Mouse (Mus musculus) heart, postnatal 14 days (tissue): ENCODE results near the gene Dlgap1. TPM values are rescaled to one million over a fixed set of nuclear protein-coding genes. Genes with fewer than 3 reads are reported as not detected.

Experiments
- DNase-seq, 2 experiments: peaks; one replicate each; pipeline ENCODE4 v3.0.0; 2021 to 2022
- intact Hi-C: fragments of 180-260 bp; cut with DNase I; formaldehyde crosslinking; loops from one replicate; pipeline ENCODE4 v1.15.1; 2025
- total RNA-seq, 2 experiments: library from RNA; stranded (reverse); gene quantifications; 2 replicates each; pipeline ENCODE4 v1.2.3; 2021

The Dlgap1 gene
- total RNA-seq, 2 experiments from 2014 or later: 0.39 to 1.3 TPM

DNA sequence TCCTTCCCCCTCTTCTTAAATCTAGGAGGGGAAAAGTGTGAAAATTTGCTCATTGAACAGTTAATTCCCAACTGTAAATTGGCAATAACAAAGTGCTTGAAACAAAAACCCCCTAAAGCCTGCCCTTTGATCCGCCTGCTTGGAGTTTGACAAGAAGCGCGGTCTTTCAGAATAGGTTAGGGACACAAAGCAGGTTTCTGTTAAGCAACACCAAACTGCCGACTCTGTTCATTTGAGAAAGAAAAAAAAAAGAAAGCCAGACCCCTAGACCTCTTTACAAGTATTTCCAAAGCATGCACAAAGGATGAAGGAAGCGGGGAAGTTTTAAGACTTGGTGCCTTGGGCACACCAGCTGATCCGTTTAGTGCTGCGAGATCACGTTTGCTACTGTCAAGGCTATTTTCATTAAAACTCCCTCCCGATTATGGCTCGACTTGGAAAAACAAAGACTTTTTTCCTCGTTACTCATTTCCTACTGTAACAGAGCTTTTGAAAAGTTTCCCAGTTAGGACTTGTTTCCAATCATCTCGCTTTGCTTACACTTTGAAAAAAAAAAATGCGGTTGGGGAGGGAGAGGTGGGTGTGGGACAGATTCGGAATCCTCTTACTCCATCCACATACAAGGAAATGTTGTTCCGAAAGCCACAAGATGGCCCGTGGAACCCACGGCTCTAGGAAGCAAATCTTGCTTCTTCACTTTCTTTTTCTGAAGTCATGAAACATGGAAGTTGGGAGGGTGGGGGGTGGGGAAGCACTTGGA is 879.1 kb downstream of the Dlgap1 start:
- intact Hi-C loops: loop anchor here (5.0 kb wide), 1 partner anchor 334 kb away; the partner anchor contains the start of gene Lpin2
- peak; percentile 10 to 20 for DNase-seq

DNA sequence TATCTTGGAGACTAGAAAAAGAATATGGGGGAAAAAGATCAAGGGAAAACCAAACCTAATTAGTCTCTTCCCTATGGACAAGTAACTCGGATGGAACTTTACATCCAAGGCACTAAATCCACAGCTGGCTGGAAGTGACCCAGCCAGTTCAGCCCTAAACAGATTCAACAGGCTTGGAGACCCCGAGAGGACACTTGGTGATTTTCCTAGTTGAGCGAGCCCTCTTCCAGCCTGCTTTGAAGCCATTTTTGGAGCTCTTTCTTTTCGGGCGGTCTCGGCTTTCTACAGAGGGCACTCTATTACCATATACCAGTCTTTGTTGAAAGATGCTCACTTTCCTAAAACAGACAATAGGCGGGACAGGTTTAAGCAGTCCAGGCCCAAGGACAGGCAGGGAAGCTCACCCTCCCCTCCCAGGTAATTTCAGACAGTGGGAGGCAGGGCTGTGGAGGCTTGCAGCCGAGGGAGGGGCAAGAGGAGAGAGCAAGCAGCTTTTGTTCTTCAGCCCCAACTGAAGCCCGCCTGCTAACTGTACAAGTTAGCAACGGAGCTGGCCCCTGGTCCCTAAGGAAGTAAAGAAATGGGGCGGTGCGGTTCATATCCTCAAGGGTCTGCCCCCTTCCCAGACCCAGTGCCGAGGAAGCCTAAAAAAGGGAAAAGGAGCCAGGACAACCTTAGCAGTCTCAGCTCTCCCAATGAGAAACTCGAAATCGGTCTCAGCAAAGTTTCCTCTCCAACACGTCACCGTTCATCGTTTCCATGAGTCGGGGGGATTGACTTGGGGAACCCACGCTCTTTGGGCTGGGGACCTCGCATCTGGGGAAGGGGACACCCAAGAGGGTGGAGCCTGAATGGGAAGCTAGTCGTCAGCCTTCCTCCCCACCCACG is 879.9 kb downstream of the Dlgap1 start:
- intact Hi-C loops: loop anchor here (5.0 kb wide), 1 partner anchor 334 kb away; the partner anchor contains the start of gene Lpin2
- peak; percentile 54 to 67 for DNase-seq

DNA sequence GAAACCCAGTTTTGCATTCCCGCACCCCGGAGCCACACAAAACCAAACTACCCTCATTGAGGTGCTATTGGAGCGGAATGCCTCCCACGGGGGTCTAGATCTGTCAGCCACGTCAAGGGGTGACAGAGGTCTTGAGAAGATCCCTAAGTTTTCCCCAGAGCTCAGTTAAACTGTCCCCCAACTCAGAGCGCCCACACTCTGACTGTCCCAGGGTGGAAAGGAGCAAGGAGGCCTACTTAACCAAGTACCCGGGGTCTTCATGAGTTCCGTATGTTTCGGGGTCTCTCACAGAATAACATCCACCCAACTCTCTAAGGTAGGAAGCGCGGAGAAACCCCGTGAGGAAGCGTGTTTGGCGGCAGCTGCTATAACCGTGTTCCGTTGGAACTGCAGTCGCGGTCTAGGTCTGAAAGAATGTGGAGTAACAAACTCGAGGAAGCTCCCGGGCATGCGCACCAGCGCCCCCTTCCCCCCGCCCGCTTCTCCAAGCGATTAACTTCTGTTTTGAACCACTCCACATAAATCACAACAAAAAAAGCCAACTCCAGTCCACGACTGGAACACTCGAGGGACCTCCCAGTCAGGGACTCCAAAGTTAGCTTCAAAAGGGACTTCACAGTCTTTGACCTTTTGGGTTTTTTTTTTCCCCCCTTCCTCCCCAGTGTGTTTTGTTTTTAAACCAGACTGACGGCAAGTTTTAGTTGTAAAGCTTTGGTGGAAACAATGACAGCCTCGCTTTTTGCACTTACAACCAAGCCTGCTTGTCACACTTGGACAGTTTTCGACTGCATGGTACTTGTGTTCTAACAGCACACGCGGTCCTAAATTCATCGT is 880.7 kb downstream of the Dlgap1 start:
- intact Hi-C loops: loop anchor here (5.0 kb wide), 2 partner anchors 112 to 333 kb away; partner anchors contain the start of gene Lpin2
- DNase-seq: peak; percentile 88 to 91

DNA sequence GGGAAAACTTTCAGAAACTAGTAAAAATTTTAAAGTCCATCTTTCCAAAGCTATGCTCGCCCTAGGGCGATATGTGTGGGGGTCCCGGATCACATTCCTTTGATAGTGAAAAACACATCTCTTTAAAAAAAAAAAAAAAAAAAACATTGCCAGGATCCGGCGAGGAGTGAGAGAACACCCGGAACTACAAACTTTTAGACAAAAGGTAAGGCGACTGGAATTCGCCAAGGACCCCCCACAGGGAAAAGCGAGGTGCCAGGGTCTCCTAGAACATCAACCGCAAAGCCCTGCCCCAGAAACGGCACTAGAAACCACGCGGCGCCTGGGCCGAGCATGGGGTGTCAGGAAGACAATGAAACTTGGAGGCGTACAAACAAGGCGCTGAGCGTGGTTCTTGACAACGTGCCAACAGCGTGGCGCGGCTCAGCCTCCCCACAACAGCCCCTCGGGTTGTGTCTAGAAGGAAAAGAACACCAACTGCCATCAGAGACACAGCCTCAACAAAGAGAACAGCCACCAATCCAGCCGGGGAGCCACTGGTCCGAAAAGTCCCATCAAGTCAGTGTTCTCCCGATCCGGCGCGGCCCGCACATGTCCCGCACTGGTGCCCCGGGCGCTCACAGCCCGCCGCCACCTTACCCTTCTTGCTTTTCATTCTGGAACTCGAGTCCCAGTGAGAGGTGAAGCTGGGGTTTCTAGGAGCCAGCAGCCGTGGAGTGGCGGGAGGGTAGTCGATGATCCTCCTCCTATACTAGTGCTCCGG is 881.5 kb downstream of the Dlgap1 start:
- intact Hi-C loops: loop anchor here (5.0 kb wide), 1 partner anchor 113 kb away; no protein-coding TSS in a partner anchor
- peak; percentile 64 to 71 for DNase-seq

DNA sequence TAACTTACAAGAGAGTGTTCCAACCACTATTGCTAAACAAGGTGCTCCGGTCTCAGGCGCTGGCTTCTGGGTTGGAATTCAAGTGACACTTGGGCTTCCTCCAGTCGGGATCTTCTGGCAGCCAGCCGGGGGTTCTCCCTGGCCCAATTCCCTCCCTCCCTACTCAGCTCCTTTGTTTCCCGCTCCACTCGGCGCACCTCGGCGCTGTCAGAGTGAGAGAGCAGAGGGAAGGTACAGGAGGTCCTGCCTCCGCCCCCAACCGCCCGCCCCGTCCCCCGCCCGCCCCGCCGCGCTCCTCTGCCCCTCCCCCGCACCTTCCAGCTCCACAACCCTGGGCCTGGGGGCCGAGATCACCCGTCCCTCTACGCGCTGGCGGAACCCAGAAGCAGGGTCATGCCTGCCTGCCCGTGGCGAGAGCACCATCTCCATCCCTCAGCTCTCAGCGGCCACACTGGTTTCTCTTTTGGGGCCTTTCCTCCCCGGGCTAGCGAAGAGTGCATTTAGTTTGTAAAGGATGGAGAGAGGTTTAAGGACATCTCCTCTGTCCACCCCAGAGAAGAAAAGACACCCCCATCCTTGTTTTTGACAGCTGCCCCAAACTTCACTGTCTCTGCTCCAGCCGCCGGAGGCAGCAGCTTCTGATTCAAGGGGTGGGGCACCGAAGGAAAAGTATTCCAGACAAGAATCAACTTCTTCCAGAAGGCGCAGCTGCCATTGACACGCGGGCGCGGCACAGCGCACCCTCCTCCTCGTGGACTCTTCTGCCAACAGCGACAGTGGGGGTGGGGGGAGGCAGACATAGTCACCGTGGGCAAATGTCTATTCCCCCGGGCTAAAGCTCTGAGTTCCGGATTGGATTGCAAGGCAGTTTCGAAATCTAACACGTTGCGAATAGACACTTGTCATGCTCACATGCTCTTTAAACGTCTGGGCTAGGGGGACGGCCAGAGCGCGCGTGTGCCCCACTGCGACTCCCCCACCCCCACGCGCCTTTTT is 882.4 kb downstream of the Dlgap1 start:
- intact Hi-C loops: loop anchor here (5.0 kb wide), 1 partner anchor 114 kb away; no protein-coding TSS in a partner anchor
- DNase-seq: peak; percentile 75 to 80

DNA sequence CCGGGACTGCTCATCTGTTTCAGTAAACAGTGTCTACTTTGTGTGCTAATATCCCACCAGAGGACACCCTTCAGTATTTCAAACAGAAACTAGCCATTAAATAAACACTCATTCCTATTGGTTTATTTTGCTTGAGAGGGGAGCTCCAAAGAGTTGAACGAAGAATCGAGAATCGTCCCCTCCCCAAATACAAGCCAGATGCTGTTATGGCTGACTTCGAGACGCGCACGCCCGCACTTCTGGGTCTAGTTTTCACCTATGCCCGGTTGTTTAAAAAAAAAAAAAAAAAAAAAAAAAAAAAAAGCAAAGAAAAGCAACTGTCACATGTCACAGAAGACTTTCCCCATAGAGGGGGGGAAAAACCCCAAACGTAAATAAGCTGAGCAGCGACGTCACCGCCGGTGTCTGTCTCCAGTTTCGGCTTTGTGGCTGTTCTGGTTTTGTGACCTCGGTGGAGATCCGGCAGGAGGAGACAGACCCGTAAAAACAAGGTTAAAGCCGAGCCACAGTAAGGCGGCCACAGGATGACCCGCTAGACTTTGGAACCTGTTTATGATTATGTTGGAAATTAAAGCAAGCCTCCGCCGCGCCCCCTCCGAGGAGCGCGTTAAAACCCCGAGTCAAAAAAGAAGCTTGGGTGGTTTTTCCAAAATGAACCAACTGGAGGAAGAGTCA is 883.3 kb downstream of the Dlgap1 start:
- intact Hi-C loops: loop anchor here (2.0 to 5.0 kb wide), 2 partner anchors 97 to 115 kb away; no protein-coding TSS in a partner anchor
- DNase-seq: peak; percentile 35 to 44

DNA sequence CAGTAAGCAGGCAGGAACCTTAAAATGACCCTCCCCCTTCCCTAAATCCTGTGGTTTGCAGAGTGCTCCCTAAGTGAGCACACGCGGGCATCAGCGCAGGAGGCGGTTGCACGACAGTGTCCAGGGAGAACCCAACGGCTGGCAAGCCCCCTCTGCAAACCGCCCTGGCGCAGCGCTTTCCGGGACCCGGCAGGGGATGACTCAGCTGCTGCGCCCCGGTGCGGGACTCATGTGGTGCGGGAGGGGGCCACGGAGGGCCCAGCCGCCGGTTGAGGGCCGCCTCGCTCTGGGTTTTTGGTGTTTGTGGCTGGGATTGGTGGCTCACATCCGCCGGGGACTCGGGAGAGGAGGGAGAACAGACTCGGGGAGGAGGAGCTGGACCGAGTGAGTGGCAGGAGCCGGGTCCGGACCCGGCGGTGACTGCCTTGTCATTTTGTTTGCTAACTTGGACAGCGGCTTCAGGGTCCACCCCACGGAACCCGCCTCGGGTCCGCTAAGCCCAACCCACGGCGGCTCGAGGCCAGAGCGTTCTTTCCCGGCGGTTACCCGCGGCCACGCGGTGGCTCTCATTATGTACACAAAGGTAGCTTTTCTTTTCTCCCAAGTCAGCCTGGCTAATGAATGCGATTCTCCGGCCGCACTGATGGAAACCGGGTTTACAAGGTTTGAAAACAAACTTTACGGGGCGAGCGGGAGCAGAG is 884.0 kb downstream of the Dlgap1 start:
- peak; percentile 86 to 87 for DNase-seq
- intact Hi-C loops: loop anchor here (2.0 to 5.0 kb wide), 2 partner anchors 98 to 116 kb away; no protein-coding TSS in a partner anchor

DNA sequence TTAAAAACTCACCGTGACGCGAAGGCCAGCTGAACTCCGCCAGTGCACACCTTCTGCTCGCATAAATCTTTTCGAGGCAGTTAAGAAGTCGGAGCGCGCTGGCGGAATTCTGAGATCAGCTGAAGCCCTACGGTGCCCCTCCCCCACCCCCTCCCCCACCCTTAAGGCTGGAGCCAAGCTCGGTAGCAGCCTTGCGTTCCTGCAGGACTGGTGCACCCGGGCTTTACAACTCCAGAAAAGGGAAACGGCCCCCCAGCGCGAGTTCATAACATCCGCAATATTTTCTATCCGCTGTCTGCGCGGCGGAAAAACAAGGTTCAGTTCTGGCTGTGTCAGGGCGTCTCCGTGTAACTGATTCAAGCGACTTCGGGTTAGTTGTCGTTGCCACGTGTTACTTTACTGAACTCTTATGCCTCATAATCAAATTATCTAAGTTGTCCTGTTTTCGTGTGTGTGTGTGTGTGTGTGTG is 884.6 kb downstream of the Dlgap1 start, which contains the start of gene Tgif1:
Gene Tgif1 (minus strand): TSS at position 111 of the 470 bp plus-strand sequence.
- peak; percentile 59 to 61 for DNase-seq
- intact Hi-C loops: loop anchor here (2.0 to 5.0 kb wide), 2 partner anchors 99 to 116 kb away; no protein-coding TSS in a partner anchor

DNA sequence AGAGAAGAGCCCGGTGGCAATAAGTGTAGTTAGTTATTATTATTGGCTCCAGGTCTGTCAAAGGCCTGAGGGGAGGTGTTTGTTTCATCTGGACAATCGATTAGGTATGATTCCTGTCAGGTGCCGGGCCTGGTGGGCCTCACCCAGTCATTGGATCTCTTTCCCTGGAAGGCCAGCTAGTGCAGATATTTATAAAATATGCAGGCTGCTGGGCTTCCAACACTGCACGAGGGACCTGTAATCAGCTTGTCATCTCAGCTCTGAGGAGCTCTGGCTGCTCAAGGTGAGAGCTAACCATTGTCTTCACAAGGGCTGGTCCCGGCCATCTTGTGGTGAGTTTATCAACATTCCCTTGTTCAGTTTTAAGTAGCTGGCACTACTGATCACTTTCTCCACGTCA is 885.1 kb downstream of the Dlgap1 start:
- intact Hi-C loops: loop anchor here (5.0 kb wide), 1 partner anchor 117 kb away; no protein-coding TSS in a partner anchor
- DNase-seq: no peak

DNA sequence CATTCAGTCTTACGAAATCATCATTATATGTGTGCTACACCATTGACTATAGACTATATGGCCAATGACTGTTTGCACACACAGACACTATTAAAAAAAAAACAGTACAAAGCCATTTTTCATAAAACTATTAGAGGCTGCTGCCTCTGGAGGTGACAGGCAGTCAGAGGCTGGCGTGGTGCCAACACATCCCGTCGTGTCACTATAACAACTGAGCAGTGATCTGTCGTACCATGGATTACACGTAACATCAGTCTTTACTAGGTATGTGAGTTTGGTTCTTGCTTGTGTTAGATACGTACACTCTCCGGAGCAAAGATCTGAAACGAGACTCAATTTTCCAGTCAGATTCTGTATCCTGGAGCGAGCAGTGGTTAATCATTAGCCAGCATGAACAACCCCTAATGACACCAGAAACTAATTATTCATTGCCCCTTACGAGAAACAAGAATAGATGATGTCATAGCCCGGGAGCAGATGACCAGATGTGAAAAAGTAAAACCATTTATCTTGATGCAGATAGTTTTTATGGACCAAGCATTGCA is 888.1 kb downstream of the Dlgap1 start:
- intact Hi-C loops: no loop called here
- DNase-seq: peak in 1 of 2 experiments; percentile 17

DNA sequence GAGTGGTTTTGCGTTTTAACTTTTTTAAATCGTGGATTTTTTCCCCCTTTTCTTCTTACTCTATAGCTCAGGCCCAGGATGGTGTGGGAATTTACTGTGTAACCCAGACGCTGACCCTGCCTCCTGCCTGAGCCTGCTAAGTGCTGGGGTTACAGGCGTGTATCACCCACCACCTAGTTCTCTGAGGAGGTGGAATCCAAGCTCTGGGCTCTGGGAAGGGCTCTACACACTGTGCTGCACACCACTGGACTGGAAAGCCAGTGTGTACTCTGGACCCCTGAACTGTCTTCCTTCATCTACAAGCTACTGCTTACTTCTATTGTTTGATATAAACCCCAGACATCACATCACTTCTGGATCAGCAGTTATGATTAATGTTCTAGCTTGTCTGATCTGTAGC is 889.9 kb downstream of the Dlgap1 start:
- no peak for DNase-seq
- intact Hi-C loops: no loop called here

DNA sequence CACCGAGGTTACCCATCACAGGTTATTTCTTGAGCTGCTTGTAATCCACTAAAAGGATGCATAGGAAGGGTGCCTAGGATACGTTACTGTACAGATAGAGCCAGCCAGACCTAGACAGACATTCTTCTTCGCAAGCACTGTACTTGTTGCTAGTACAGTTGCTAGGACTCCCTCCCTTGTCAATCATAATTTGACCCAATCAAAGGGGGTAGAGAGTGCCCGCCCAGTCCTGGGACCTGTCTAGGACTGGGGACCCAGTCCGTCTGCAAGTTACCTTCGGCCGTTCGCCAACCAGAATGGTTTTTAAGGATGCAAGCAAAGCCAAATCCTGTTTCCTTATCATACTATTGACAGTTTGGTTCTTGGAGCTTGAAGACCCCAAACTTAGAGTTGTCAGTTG is 895.2 kb downstream of the Dlgap1 start:
- intact Hi-C loops: no loop called here
- no peak for DNase-seq

DNA sequence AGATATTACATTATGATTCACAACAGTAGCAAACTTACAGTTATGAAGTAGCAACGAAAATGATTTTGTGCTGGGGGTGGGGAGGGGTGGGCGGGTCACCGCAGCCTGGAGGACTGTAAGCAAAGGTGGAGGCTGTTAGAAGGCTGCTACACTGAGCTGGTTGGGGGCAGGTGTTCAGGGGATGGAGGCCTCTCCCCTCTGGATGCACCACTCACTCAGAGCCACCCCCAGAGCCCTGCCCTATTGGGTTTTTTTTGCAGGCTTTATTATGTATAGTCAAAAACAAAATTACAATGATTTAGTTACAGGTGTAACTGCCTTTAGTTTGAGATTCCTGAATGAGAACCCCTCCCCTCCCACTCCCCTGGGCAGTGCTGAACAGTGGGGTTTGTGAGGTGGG is 895.8 kb downstream of the Dlgap1 start:
- DNase-seq: no peak
- intact Hi-C loops: no loop called here

DNA sequence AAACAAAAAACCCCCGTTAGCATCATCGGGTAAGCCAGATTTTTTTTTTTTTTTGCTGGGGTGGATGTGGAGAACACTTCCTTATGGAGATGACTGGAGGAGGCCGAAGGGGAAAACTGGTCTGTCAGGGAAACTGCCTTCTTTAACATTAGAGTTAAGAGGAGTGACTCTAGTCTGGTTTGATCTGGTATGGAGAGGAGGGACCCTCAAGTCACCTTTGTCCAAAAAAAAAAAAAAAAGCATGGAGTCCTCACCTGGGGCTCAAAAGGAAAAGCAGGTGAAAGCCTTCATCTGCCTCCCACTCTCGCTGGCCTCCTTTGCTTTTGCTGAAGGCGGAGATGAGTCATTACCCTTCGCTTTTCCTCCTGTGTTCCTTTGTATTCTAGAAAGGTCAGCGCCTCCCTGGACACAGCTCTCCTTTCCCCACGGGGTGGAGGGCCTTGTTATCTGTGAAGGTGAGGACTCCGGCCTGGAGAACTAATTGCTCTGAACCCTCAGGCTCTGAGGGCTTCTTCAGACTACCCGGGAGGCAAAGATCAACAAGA is 896.3 kb downstream of the Dlgap1 start:
- intact Hi-C loops: no loop called here
- DNase-seq: no peak

DNA sequence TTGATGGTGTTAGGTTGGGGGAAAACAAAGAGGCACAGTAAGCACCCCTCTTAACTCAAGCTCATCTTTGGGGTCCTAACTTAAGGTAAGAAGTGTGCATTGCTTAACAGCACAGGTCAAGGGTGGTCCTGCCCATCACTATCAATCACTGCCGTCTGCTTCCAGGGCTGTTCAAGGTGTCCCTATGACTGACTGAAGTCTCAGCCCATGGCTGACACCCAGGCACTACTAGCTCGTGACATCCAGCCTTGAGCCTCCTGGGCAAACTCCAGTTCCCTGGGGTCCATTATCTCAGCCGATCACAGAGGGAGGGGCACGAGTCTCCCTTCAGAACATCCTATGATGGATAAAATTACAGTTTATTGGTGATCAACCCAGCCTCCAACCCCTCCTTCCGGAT is 897.2 kb downstream of the Dlgap1 start:
- no peak for DNase-seq
- intact Hi-C loops: no loop called here

DNA sequence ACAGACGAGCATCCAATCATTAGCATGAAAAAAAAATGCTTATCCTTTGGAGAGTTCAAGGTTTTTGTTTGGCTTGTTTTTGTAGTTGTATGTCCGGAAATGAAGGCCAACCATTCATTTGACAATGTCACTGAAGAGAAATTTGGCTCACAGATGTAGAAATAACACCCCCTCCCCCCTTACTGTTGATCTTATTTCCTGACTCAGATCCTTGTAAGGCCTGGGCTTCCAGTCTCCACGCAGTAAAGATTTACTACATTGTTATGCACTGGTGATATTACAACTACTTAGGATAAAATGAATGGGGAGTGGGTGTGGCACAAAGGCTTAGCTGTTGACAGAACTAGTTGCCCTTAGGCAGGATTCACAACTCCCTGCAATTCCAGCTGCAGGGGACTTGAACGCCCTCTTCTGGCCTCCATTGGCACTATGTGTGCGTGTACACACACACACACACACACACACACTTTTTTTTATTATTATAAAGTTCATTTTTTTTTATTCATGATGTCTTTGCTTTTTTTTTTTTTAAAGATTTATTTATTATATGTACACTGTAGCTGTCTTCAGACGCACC is 897.8 kb downstream of the Dlgap1 start:
- no peak for DNase-seq
- intact Hi-C loops: no loop called here
